Mouse (Mus musculus): ENCODE data around the gene Reln.

GRCm38 (mm10) chr5:22160935-22161334 is 183.6 kb downstream of the Reln start:
- TF ChIP-seq POLR2A (IDR thresholded peaks at IDR 0.05; ENCODE audit: borderline replicate concordance, extremely low read depth, low read depth, low read length) (no peak), CTCF (IDR thresholded peaks at IDR 0.05; ENCODE audit: insufficient read depth, low read length) (no peak)
